Mouse (Mus musculus): Measurements from ENCODE around the gene Gatd1. TPM values are rescaled to one million over a fixed set of nuclear protein-coding genes. Genes with fewer than 3 reads are reported as not detected.

Gatd1 gene
- 15.2 TPM for polyA plus RNA-seq (2014; fragmentation: Illumina TruSeq; extraction: RNeasy Lipid Tissue Mini Kit (QIAGEN cat#74804))

GRCm38 (mm10) chr7:141413809-141414584 is at the start of gene Gatd1:
TSS of gene Gatd1 (minus strand) at chr7:141414136.

GRCm38 (mm10) chr7:141460391-141461113 is 46.6 kb upstream of the Gatd1 start, which contains the start of gene Cracr2b:
TSS of gene Cracr2b (plus strand) at chr7:141461094.

GRCm38 (mm10) chr7:141454967-141455551 is 41.1 kb upstream of the Gatd1 start, which contains the start of gene Pnpla2:
TSS of gene Pnpla2 (plus strand) at chr7:141455198.

GRCm38 (mm10) chr7:141447110-141447991 is 33.4 kb upstream of the Gatd1 start, which contains the start of gene Rplp2:
TSS of gene Rplp2 (plus strand) at chr7:141447370.

GRCm38 (mm10) chr7:141443828-141444237 is 29.9 kb upstream of the Gatd1 start, which contains the start of gene Pidd1:
TSS of gene Pidd1 (minus strand) at chr7:141444025.

GRCm38 (mm10) chr7:141437178-141438120 is 23.5 kb upstream of the Gatd1 start, which contains the start of gene Slc25a22:
TSS of gene Slc25a22 (minus strand) at chr7:141437892.

GRCm38 (mm10) chr7:141429310-141429709 is 15.4 kb upstream of the Gatd1 start, which contains the start of gene Cend1:
TSS of gene Cend1 (minus strand) at chr7:141429491.

GRCm38 (mm10) chr7:141391625-141392551 is 22.0 kb downstream of the Gatd1 start, which contains the start of gene Taldo1:
TSS of gene Taldo1 (plus strand) at chr7:141392199.

Other genes starting within 250 kb of the Gatd1 start
- gene Rnh1, start 241.3 kb downstream of the Gatd1 start, polyA plus RNA-seq (2014; fragmentation: Illumina TruSeq; extraction: RNeasy Lipid Tissue Mini Kit (QIAGEN cat#74804)), result 1.00 TPM
- 3.6 TPM for gene Hras, start 220.1 kb downstream of the Gatd1 start, polyA plus RNA-seq (2014; fragmentation: Illumina TruSeq; extraction: RNeasy Lipid Tissue Mini Kit (QIAGEN cat#74804))
- gene Lrrc56, start 220.0 kb downstream of the Gatd1 start, polyA plus RNA-seq (2014; fragmentation: Illumina TruSeq; extraction: RNeasy Lipid Tissue Mini Kit (QIAGEN cat#74804)), result 0.77 TPM
- gene Lmntd2, start 200.1 kb downstream of the Gatd1 start, polyA plus RNA-seq (2014; fragmentation: Illumina TruSeq; extraction: RNeasy Lipid Tissue Mini Kit (QIAGEN cat#74804)), result not detected
- 0.80 TPM for gene Rassf7, start 198.3 kb downstream of the Gatd1 start, polyA plus RNA-seq (2014; fragmentation: Illumina TruSeq; extraction: RNeasy Lipid Tissue Mini Kit (QIAGEN cat#74804))
- 26.7 TPM for gene Phrf1, start 185.4 kb downstream of the Gatd1 start, polyA plus RNA-seq (2014; fragmentation: Illumina TruSeq; extraction: RNeasy Lipid Tissue Mini Kit (QIAGEN cat#74804))
- gene Irf7, start 147.7 kb downstream of the Gatd1 start, polyA plus RNA-seq (2014; fragmentation: Illumina TruSeq; extraction: RNeasy Lipid Tissue Mini Kit (QIAGEN cat#74804)), result 7.9 TPM
- gene Cdhr5, start 137.3 kb downstream of the Gatd1 start, polyA plus RNA-seq (2014; fragmentation: Illumina TruSeq; extraction: RNeasy Lipid Tissue Mini Kit (QIAGEN cat#74804)), result 1.1 TPM
- gene Sct, start 135.0 kb downstream of the Gatd1 start, polyA plus RNA-seq (2014; fragmentation: Illumina TruSeq; extraction: RNeasy Lipid Tissue Mini Kit (QIAGEN cat#74804)), result not detected
- gene Drd4, start 122.1 kb downstream of the Gatd1 start, polyA plus RNA-seq (2014; fragmentation: Illumina TruSeq; extraction: RNeasy Lipid Tissue Mini Kit (QIAGEN cat#74804)), result not detected
- gene Deaf1, start 86.4 kb downstream of the Gatd1 start, polyA plus RNA-seq (2014; fragmentation: Illumina TruSeq; extraction: RNeasy Lipid Tissue Mini Kit (QIAGEN cat#74804)), result 1.5 TPM
- gene Tmem80, start 86.4 kb downstream of the Gatd1 start, polyA plus RNA-seq (2014; fragmentation: Illumina TruSeq; extraction: RNeasy Lipid Tissue Mini Kit (QIAGEN cat#74804)), result 9.4 TPM
- not detected for gene Eps8l2, start 75.3 kb downstream of the Gatd1 start, polyA plus RNA-seq (2014; fragmentation: Illumina TruSeq; extraction: RNeasy Lipid Tissue Mini Kit (QIAGEN cat#74804))
- gene Taldo1, start 21.9 kb downstream of the Gatd1 start, polyA plus RNA-seq (2014; fragmentation: Illumina TruSeq; extraction: RNeasy Lipid Tissue Mini Kit (QIAGEN cat#74804)), result 7.8 TPM
- not detected for gene Cend1, start 15.4 kb upstream of the Gatd1 start, polyA plus RNA-seq (2014; fragmentation: Illumina TruSeq; extraction: RNeasy Lipid Tissue Mini Kit (QIAGEN cat#74804))
- 0.46 TPM for gene Slc25a22, start 23.8 kb upstream of the Gatd1 start, polyA plus RNA-seq (2014; fragmentation: Illumina TruSeq; extraction: RNeasy Lipid Tissue Mini Kit (QIAGEN cat#74804))
- gene Pidd1, start 29.9 kb upstream of the Gatd1 start, polyA plus RNA-seq (2014; fragmentation: Illumina TruSeq; extraction: RNeasy Lipid Tissue Mini Kit (QIAGEN cat#74804)), result not detected
- 15.0 TPM for gene Rplp2, start 33.2 kb upstream of the Gatd1 start, polyA plus RNA-seq (2014; fragmentation: Illumina TruSeq; extraction: RNeasy Lipid Tissue Mini Kit (QIAGEN cat#74804))
- gene Pnpla2, start 41.1 kb upstream of the Gatd1 start, polyA plus RNA-seq (2014; fragmentation: Illumina TruSeq; extraction: RNeasy Lipid Tissue Mini Kit (QIAGEN cat#74804)), result 1.3 TPM
- not detected for gene Cracr2b, start 47.0 kb upstream of the Gatd1 start, polyA plus RNA-seq (2014; fragmentation: Illumina TruSeq; extraction: RNeasy Lipid Tissue Mini Kit (QIAGEN cat#74804))
- gene Cd151, start 53.3 kb upstream of the Gatd1 start, polyA plus RNA-seq (2014; fragmentation: Illumina TruSeq; extraction: RNeasy Lipid Tissue Mini Kit (QIAGEN cat#74804)), result 45.2 TPM
- gene Polr2l, start 61.0 kb upstream of the Gatd1 start, polyA plus RNA-seq (2014; fragmentation: Illumina TruSeq; extraction: RNeasy Lipid Tissue Mini Kit (QIAGEN cat#74804)), result 2.4 TPM
- 6.2 TPM for gene Tspan4, start 61.1 kb upstream of the Gatd1 start, polyA plus RNA-seq (2014; fragmentation: Illumina TruSeq; extraction: RNeasy Lipid Tissue Mini Kit (QIAGEN cat#74804))
- 3.6 TPM for gene Chid1, start 125.7 kb upstream of the Gatd1 start, polyA plus RNA-seq (2014; fragmentation: Illumina TruSeq; extraction: RNeasy Lipid Tissue Mini Kit (QIAGEN cat#74804))
- gene Ap2a2, start 148.0 kb upstream of the Gatd1 start, polyA plus RNA-seq (2014; fragmentation: Illumina TruSeq; extraction: RNeasy Lipid Tissue Mini Kit (QIAGEN cat#74804)), result 72.3 TPM
- not detected for gene Muc6, start 241.2 kb upstream of the Gatd1 start, polyA plus RNA-seq (2014; fragmentation: Illumina TruSeq; extraction: RNeasy Lipid Tissue Mini Kit (QIAGEN cat#74804))